Mouse (Mus musculus) liver, embryonic 15.5 days (tissue): ENCODE results near the gene Utp20. TPM values are rescaled to one million over a fixed set of nuclear protein-coding genes. Genes with fewer than 3 reads are reported as not detected.

Experiments
- ATAC-seq: fragments of 200-750 bp; cut with Nextera tagmentation; 2 replicates; pipeline ENCODE4 v1.8.0; 2017; ENCODE audit warnings: moderate number of reproducible peaks, mild to moderate bottlenecking, moderate library complexity; ENCODE audit not compliant: insufficient read depth
- H3K27ac ChIP-seq: fragments of 300-500 bp; sonication (generic); replicated peaks from 2 replicates; pipeline ENCODE4 v1.5.1; 2015; ENCODE audit warnings: mild to moderate bottlenecking, inconsistent platforms
- H3K27me3 ChIP-seq: fragments of 300-500 bp; sonication (generic); 2 replicates; pipeline ENCODE4 v1.6.1; 2015; ENCODE audit warnings: mild to moderate bottlenecking, inconsistent platforms
- H3K36me3 ChIP-seq: fragments of 300-500 bp; sonication (generic); replicated peaks from 2 replicates; pipeline ENCODE4 v1.6.1; 2015; ENCODE audit warnings: moderate library complexity, mild to moderate bottlenecking, inconsistent platforms
- H3K4me1 ChIP-seq: fragments of 300-500 bp; sonication (generic); replicated peaks from 2 replicates; pipeline ENCODE4 v1.6.1; 2015; ENCODE audit warnings: inconsistent platforms
- H3K4me2 ChIP-seq: fragments of 300-500 bp; sonication (generic); 2 replicates; pipeline ENCODE4 v1.6.1; 2015; ENCODE audit warnings: moderate library complexity, mild to moderate bottlenecking, inconsistent platforms
- H3K4me3 ChIP-seq: fragments of 300-500 bp; sonication (generic); replicated peaks from 2 replicates; pipeline ENCODE4 v1.5.1; 2015; ENCODE audit warnings: mild to moderate bottlenecking, inconsistent platforms
- H3K9ac ChIP-seq: fragments of 300-500 bp; sonication (generic); 2 replicates; pipeline ENCODE4 v1.6.1; 2015; ENCODE audit warnings: moderate library complexity, mild to moderate bottlenecking, inconsistent platforms
- H3K9me3 ChIP-seq: fragments of 300-500 bp; sonication (generic); replicated peaks from 2 replicates; pipeline ENCODE4 v1.6.1; 2016; ENCODE audit warnings: inconsistent platforms
- WGBS: fragments of 180-500 bp; shearing (Covaris S2); methylation state at CpG from one replicate; pipeline ENCODE4 v1.1.7; 2015; ENCODE audit warnings: mixed read lengths; ENCODE audit not compliant: insufficient replicate concordance; 5-methylcytosine and 5-hydroxymethylcytosine counted together
- polyA plus RNA-seq: library from polyadenylated mRNA; unstranded; fragments of >200 nt; fragmentation: Nextera tagmentation; extraction: Ambion mirVana; gene quantifications from 2 replicates; pipeline ENCODE4 v1.2.1, GENCODE M21; 2015

Utp20 gene
- 4.9 and 5.1 TPM in 2 replicates for polyA plus RNA-seq

DNA sequence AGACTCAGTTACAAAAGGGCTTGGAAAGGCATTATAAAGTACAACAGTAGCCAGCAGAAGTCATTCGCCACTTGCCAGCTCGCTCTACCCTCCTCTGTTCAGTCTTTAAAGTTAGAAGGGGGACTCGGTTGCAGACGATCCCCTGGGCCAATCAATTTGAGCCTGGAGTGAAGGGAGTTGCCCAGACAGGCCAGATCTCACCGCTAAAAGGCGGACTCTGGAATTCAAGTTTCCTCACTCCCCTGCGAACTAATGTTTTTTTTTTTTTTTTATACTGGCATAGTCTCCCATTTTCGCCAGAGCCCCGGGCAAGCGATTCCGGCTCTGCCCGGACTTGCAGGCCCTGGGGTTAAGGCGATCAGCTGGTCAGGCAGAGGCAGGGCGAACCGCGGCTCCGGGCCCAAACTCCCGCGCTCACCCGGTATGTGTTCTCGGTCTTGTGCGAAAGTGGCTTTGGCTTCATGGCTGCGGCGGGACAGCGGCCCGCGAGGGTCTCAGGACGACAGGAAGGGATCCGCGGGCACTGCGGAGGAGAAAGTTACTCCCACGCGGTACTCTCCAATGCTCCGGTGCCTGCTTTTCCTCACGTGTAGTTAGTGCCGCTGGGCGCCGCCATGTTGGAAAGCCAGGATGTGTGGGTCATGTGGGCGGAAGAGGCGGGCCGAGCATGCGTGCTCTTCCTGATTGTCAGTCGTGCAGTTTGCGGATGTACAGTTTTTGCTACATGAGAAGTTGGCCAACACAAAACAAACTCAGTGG, at the start of gene Utp20:
Gene Utp20, minus strand, starts transcription at position 617 of the 759 bp plus-strand sequence.
- H3K36me3 ChIP-seq, result 0 out of 2 replicates have a peak, but pooled peaks cover 23% of the 10 kb centered on the region
- peak; percentile 92 for ATAC-seq
- H3K27me3 ChIP-seq, result no peaks in the 10 kb centered on the region

DNA sequence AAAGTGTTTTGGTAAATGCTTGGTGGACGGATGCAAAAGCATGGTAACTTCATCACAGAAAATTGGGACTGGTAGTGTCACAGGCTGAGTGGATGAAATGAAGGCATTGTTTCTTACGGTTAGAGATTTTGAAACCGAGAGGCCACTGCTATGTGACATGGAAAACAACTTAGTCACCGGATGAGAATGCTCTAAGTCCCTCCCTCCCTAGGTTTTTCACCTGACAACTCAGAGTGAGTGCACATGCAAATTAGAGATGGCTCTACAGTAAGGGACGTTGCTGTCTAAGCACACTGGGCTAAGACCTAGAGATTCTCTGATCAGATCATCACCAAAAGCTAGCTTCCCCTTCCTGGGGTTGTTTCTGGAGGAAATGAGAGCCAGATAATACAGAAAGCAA, 48.3 kb upstream of the Utp20 start:
- H3K36me3 ChIP-seq, result no peaks in the 10 kb centered on the region
- no peaks in the 10 kb centered on the region for H3K9me3 ChIP-seq
- H3K4me3 ChIP-seq, result no peak overlapping the region
- no peak overlapping the region for H3K27ac ChIP-seq
- no peaks in the 10 kb centered on the region for H3K27me3 ChIP-seq
- no peak overlapping the region for H3K9ac ChIP-seq
- ATAC-seq, result no peak
- no peak overlapping the region for H3K4me2 ChIP-seq
- 35% methylated on average over 5 of the region's 5 CpGs for WGBS
- no peaks in the 10 kb centered on the region for H3K4me1 ChIP-seq

More for the DNA sequence above, at the start of gene Utp20:
- Histone ChIP-seq H3K4me2 (peak within 1 kb of the TSS; percentile 79), H3K9me3 (no peaks in the 10 kb centered on the region), H3K27ac (no peak within 1 kb of the TSS), H3K4me3 (peak within 1 kb of the TSS; percentile 82), H3K9ac (peak within 1 kb of the TSS; percentile 53), H3K4me1 (peaks cover 5% of the 10 kb centered on the region)
- WGBS, result under 1% methylated on average over 44 of the region's 44 CpGs

- Histone ChIP-seq H3K9me3 (no peaks in the 10 kb centered on the region), H3K27me3 (no peaks in the 10 kb centered on the region), H3K36me3 (no peaks in the 10 kb centered on the region), H3K9ac (no peak overlapping the region), H3K27ac (no peak overlapping the region), H3K4me1 (no peaks in the 10 kb centered on the region), H3K4me2 (no peak overlapping the region), H3K4me3 (no peak overlapping the region)
- ATAC-seq, result no peak
- WGBS, result 35% methylated on average over 2 of the region's 2 CpGs
Measured at GRCm38 (mm10) chr10:88866017-88866416, 39.4 kb upstream of the Utp20 start.

- Histone ChIP-seq H3K27ac (no peak overlapping the region), H3K4me3 (no peak overlapping the region), H3K4me2 (no peak overlapping the region), H3K36me3 (no peaks in the 10 kb centered on the region), H3K9ac (no peak overlapping the region), H3K4me1 (no peaks in the 10 kb centered on the region), H3K27me3 (no peaks in the 10 kb centered on the region), H3K9me3 (no peaks in the 10 kb centered on the region)
- 63% methylated on average over 5 of the region's 5 CpGs for WGBS
- no peak for ATAC-seq
Measured at GRCm38 (mm10) chr10:88862293-88862692, 35.7 kb upstream of the Utp20 start.

DNA sequence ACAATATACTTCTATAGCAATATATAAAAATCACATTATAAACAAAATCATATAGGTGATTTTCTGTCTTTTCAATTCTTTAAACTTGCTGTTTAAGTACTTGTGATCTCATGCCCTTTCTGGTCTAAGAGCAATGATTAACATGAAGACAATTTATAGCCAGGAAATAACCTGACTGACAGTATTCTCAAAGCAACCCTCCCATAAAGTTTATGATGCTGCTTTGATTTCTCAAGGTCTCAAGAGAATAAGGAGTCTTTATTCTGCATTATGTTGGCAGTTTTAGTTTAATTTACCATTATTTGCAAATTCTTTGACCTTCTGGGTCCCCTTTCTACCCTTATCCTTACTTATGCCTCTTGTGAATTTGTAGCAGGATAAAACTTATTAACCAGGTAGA, 34.8 kb upstream of the Utp20 start:
- Histone ChIP-seq H3K9ac (no peak overlapping the region), H3K36me3 (no peaks in the 10 kb centered on the region), H3K27me3 (no peaks in the 10 kb centered on the region), H3K4me1 (no peaks in the 10 kb centered on the region), H3K4me2 (no peak overlapping the region), H3K9me3 (no peaks in the 10 kb centered on the region), H3K4me3 (no peak overlapping the region), H3K27ac (no peak overlapping the region)
- no peak for ATAC-seq

DNA sequence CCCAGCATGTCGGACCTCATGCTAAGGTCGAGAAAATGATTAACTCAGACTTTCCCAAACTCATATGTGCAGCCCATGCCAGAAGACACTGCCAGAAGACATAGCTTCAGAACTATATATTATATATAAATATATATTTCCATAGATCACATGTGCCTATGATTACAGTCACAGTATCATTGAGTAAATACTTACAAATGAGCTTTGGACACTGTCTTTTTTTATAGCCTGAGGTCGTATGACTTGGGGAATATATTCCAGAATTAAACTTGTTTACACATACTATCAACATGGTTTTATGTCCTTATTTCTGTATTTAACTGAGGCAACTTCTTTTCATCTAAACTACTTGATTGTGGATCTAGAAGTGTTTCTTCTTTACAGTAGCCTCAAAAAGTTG, 34.3 kb upstream of the Utp20 start:
- no peak for ATAC-seq
- WGBS, result 52% methylated on average over 3 of the region's 3 CpGs

GRCm38 (mm10) chr10:88853326-88853725, 26.7 kb upstream of the Utp20 start:
- Histone ChIP-seq H3K4me2 (no peak overlapping the region), H3K4me3 (no peak overlapping the region), H3K9me3 (no peaks in the 10 kb centered on the region), H3K27me3 (no peaks in the 10 kb centered on the region), H3K36me3 (no peaks in the 10 kb centered on the region), H3K4me1 (no peaks in the 10 kb centered on the region), H3K27ac (no peak overlapping the region), H3K9ac (no peak overlapping the region)
- ATAC-seq, result no peak
- WGBS, result 68% methylated on average over 7 of the region's 7 CpGs

More for the DNA sequence above, 34.3 kb upstream of the Utp20 start:
- H3K27ac ChIP-seq, result no peak overlapping the region
- H3K27me3 ChIP-seq, result no peaks in the 10 kb centered on the region
- H3K4me2 ChIP-seq, result no peak overlapping the region
- H3K9ac ChIP-seq, result no peak overlapping the region
- H3K9me3 ChIP-seq, result no peaks in the 10 kb centered on the region
- H3K36me3 ChIP-seq, result no peaks in the 10 kb centered on the region
- no peaks in the 10 kb centered on the region for H3K4me1 ChIP-seq
- H3K4me3 ChIP-seq, result no peak overlapping the region

GRCm38 (mm10) chr10:88849976-88850375, 23.4 kb upstream of the Utp20 start:
- Histone ChIP-seq H3K27ac (no peak overlapping the region), H3K4me1 (no peaks in the 10 kb centered on the region), H3K4me3 (no peak overlapping the region), H3K27me3 (no peaks in the 10 kb centered on the region), H3K36me3 (no peaks in the 10 kb centered on the region), H3K4me2 (no peak overlapping the region), H3K9me3 (no peaks in the 10 kb centered on the region), H3K9ac (no peak overlapping the region)
- WGBS, result 77% methylated on average over 4 of the region's 4 CpGs
- no peak for ATAC-seq

GRCm38 (mm10) chr10:88848876-88849476, 22.4 kb upstream of the Utp20 start:
- no peak for ATAC-seq
- Histone ChIP-seq H3K4me1 (no peaks in the 10 kb centered on the region), H3K36me3 (no peaks in the 10 kb centered on the region), H3K27ac (no peak overlapping the region), H3K4me3 (no peak overlapping the region), H3K27me3 (no peaks in the 10 kb centered on the region), H3K9ac (no peak overlapping the region), H3K9me3 (no peaks in the 10 kb centered on the region), H3K4me2 (no peak overlapping the region)
- WGBS, result 62% methylated on average over 7 of the region's 7 CpGs

- WGBS, result 51% methylated on average over 2 of the region's 2 CpGs
- Histone ChIP-seq H3K9me3 (no peaks in the 10 kb centered on the region), H3K4me1 (no peaks in the 10 kb centered on the region), H3K4me3 (no peak overlapping the region), H3K27ac (no peak overlapping the region), H3K4me2 (no peak overlapping the region), H3K36me3 (no peaks in the 10 kb centered on the region), H3K27me3 (no peaks in the 10 kb centered on the region), H3K9ac (no peak overlapping the region)
- no peak for ATAC-seq
Measured at GRCm38 (mm10) chr10:88834227-88834626, 7.6 kb upstream of the Utp20 start.

- Histone ChIP-seq H3K9me3 (no peaks in the 10 kb centered on the region), H3K4me3 (no peak overlapping the region), H3K4me1 (peaks cover 5% of the 10 kb centered on the region), H3K36me3 (0 out of 2 replicates have a peak, but pooled peaks cover 10% of the 10 kb centered on the region), H3K27me3 (no peaks in the 10 kb centered on the region), H3K4me2 (no peak overlapping the region), H3K27ac (no peak overlapping the region), H3K9ac (no peak overlapping the region)
- ATAC-seq, result no peak
Measured at GRCm38 (mm10) chr10:88828361-88828760, 1.8 kb upstream of the Utp20 start.
